Mouse (Mus musculus): ENCODE measurements around the gene Samhd1.

- TF ChIP-seq CTCF (IDR thresholded peaks at IDR 0.05; ENCODE audit: low read depth) (no peak), EP300 (IDR thresholded peaks at IDR 0.05; ENCODE audit: low read depth) (no peak)
Observed at GRCm38 (mm10) chr2:157069755-157070315, 65.2 kb downstream of the Samhd1 start.

Data from heart, postnatal 0 days (tissue).